8 mouse cellular contexts compared by ENCODE assay signal in genomic region chr5:36829913-36830879, GRCm38 (mm10). TPM values are rescaled to one million over a fixed set of nuclear protein-coding genes. Genes with fewer than 3 reads are reported as not detected.
DNase-seq lines count a peak whose midpoint lies in the region; ATAC-seq lines count a peak whose summit lies in the region.

Gene Man2b2 (minus strand): TSS chr5:36830653.

- peak within 1 kb of the TSS; percentile 92 for H3K4me3 ChIP-seq in megakaryocyte, embryonic 14.5 days (replicated peaks)

- peaks cover 35% of the 10 kb centered on the region for H3K4me1 ChIP-seq in megakaryocyte, embryonic 14.5 days

- no peaks in the 10 kb centered on the region for H3K9me3 ChIP-seq in megakaryocyte, embryonic 14.5 days

- peaks cover 2% of the 10 kb centered on the region for H3K27me3 ChIP-seq in megakaryocyte, embryonic 14.5 days (replicated peaks)

- peak; percentile 95 for ATAC-seq in common myeloid progenitor, adult 5-6 weeks (replicated peaks; ENCODE audit: low read depth, poor library complexity, severe bottlenecking)

- peaks cover 44% of the 10 kb centered on the region for H3K36me3 ChIP-seq in megakaryocyte, embryonic 14.5 days (replicated peaks; ENCODE audit: low read length)

- DNase-seq in WW6 (ENCODE audit: low read depth, low spot score) = peak; percentile 66
- DNase-seq in gastrocnemius, adult 8-10 months (ENCODE audit: low spot score in 2 of 2) = peak; percentile 83 to 88
- DNase-seq in hindlimb bud, embryonic 11.5 days (ENCODE audit: extremely low spot score, low read depth, low spot score) = peak; percentile 58
- DNase-seq in left cerebral cortex, adult 8-10 months (ENCODE audit: low spot score in 2 of 2) = peak; percentile 81 to 89
- DNase-seq in right cerebral cortex, postnatal 10 days (ENCODE audit: low spot score in 2 of 2) = peak; percentile 88 to 90
- peak; percentile 95 for DNase-seq in urinary bladder, postnatal 25 days (ENCODE audit: low spot score)

RNA-seq across cellular contexts. Expression of gene Man2b2, which starts in this region (rescaled TPM):
- total RNA-seq in common myeloid progenitor, adult 5-6 weeks (2017) = 11.9 and 20.8 TPM in 2 replicates
- total RNA-seq in gastrocnemius, adult 8-10 months (2022) = 1 to 10 TPM; 3.7 to 6.0 (median 5.1) TPM
- 10 to 100 TPM; 33.6 to 46.8 (median 36.7) TPM for total RNA-seq in left cerebral cortex, adult 8-10 months (2022)
- 66.2 and 73.5 TPM in 2 replicates for polyA plus RNA-seq in megakaryocyte, embryonic 14.5 days (2012; ENCODE audit: insufficient read depth, low replicate concordance)

Comparison
In these comparisons a context has a peak if more than half of its experiments do, and no peak if none do; other contexts are left out.
1. Peak in every context shown above with its lines: DNase-seq, ATAC-seq and H3K4me3 ChIP-seq.